Mouse (Mus musculus) G1E (cell line): ENCODE results near the gene Unc13d. TPM values are rescaled to one million over a fixed set of nuclear protein-coding genes. Genes with fewer than 3 reads are reported as not detected.

ENCODE experiments used
- ATAC-seq: 2 replicates; pipeline ENCODE4 v1.8.0; 2016; ENCODE audit warnings: mild to moderate bottlenecking; ENCODE audit not compliant: insufficient number of reproducible peaks, poor library complexity, low FRiP score, severe bottlenecking; ENCODE audit errors: extremely low read depth
- DNase-seq: peaks from one replicate; pipeline ENCODE4 v3.0.0; 2012; ENCODE audit warnings: low spot score
- H3K27me3 ChIP-seq: 2 replicates; pipeline ENCODE4 v1.6.1; 2012; ENCODE audit warnings: mild to moderate bottlenecking, low read length, inconsistent platforms; ENCODE audit not compliant: insufficient read depth
- H3K36me3 ChIP-seq: replicated peaks from 2 replicates; pipeline ENCODE3; 2012; ENCODE audit warnings: mild to moderate bottlenecking, inconsistent platforms
- H3K4me1 ChIP-seq: 2 replicates; pipeline ENCODE4 v1.6.1; 2012; ENCODE audit warnings: low read depth, low read length, inconsistent platforms, mixed read lengths; ENCODE audit not compliant: insufficient read depth
- H3K4me3 ChIP-seq: 2 replicates; pipeline ENCODE4 v1.5.1; 2012; ENCODE audit warnings: low read depth, mild to moderate bottlenecking, inconsistent platforms, low read length, moderate library complexity, mixed read lengths
- H3K9me3 ChIP-seq: replicated peaks from 2 replicates; pipeline ENCODE4 v1.6.1; 2012; ENCODE audit warnings: inconsistent platforms
- CTCF ChIP-seq: IDR thresholded peaks from 2 replicates; pipeline ENCODE4 v1.5.1; 2012; ENCODE audit warnings: low read depth, low read length, inconsistent platforms, mixed read lengths
- GATA1 ChIP-seq: IDR thresholded peaks from 2 replicates; pipeline ENCODE4 v1.6.1; 2012; ENCODE audit warnings: borderline replicate concordance, low read length, inconsistent platforms, mixed read lengths
- GATA2 ChIP-seq: IDR thresholded peaks from 2 replicates; pipeline ENCODE4 v1.6.1; 2012; ENCODE audit warnings: low read depth, low read length, inconsistent platforms, borderline replicate concordance
- POLR2AphosphoS5 ChIP-seq: IDR thresholded peaks from 2 replicates; pipeline ENCODE4 v1.6.1; 2012; ENCODE audit warnings: low read depth, low read length, inconsistent platforms; ENCODE audit not compliant: insufficient replicate concordance
- TAL1 ChIP-seq: conservative IDR thresholded peaks from 2 replicates; pipeline ENCODE4 v1.6.1; 2012; ENCODE audit warnings: low read depth, low read length, inconsistent platforms, mixed read lengths
- polyA plus RNA-seq: library from polyadenylated mRNA; stranded (reverse); fragments of >175 nt; gene quantifications from 2 replicates; pipeline ENCODE4 v1.2.3, GENCODE M21; 2012
- total RNA-seq, 2 experiments: library from RNA; stranded (forward) in 1 of 2; stranded (reverse) in 1 of 2; fragments of 200-1000 nt in 1 of 2; fragments of >200 nt in 1 of 2; fragmentation: Nextera tagmentation in 1 of 2; gene quantifications; 2 replicates each; pipeline ENCODE4 v1.2.3; 2014 to 2017

Gene Unc13d
- total and polyA plus RNA-seq, 3 experiments = 26.1 to 126 (median 63.5) TPM

DNA sequence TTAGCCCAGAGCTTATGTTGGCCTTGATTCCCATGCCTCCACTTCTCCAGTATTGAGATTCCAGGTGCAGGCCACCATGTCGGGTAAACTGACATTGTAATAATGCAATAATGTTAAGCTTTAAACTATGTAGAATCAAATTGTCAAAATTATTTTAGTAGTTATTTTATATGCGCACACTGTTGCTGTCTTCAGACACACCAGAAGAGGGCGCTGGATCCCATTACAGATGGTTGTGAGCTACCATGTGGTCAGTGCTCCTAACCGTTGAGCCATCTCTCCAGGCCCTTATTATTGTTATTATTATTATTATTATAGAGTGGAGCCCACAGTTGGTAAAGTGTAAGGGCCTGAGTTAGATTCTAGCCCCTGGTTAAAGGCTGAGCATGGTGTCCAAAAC lies 33.3 kb upstream of the Unc13d start:
- no peak for TF ChIP-seq GATA1
- peaks cover 55% of the 10 kb centered on the region for H3K27me3 ChIP-seq
- H3K9me3 ChIP-seq = peaks cover 29% of the 10 kb centered on the region
- no peak overlapping the region for H3K4me3 ChIP-seq
- ATAC-seq (no peak), DNase-seq (no peak)
- peaks cover 19% of the 10 kb centered on the region for H3K4me1 ChIP-seq
- no peaks in the 10 kb centered on the region for H3K36me3 ChIP-seq

DNA sequence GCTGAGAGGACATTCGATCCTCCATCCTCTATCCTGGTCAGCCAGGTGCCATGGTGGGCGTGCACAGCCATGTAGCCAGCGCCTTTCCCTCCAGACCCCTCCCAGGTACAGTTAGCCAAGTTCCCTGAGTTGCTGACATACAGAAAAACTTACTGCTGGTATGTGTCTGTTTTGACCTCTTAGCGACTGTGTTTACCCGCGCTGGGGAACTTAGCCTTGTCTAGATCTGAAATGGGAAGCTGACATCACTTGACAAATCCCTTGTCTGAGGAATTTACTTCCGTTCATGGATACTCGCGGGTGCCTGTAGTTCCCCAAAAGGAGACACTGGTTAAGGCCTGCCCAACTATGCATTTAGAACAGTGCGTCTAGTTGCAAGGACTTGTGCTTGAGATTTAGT lies 32.8 kb upstream of the Unc13d start:
- DNase-seq (no peak), ATAC-seq (no peak)
- H3K4me3 ChIP-seq = no peak overlapping the region
- peaks cover 57% of the 10 kb centered on the region for H3K27me3 ChIP-seq
- H3K9me3 ChIP-seq = peaks cover 29% of the 10 kb centered on the region
- peaks cover 24% of the 10 kb centered on the region for H3K4me1 ChIP-seq
- no peak for TF ChIP-seq POLR2AphosphoS5
- no peak for TF ChIP-seq GATA2
- TF ChIP-seq CTCF = no peak
- TF ChIP-seq GATA1 = no peak
- no peak for TF ChIP-seq TAL1
- H3K36me3 ChIP-seq = no peaks in the 10 kb centered on the region

DNA sequence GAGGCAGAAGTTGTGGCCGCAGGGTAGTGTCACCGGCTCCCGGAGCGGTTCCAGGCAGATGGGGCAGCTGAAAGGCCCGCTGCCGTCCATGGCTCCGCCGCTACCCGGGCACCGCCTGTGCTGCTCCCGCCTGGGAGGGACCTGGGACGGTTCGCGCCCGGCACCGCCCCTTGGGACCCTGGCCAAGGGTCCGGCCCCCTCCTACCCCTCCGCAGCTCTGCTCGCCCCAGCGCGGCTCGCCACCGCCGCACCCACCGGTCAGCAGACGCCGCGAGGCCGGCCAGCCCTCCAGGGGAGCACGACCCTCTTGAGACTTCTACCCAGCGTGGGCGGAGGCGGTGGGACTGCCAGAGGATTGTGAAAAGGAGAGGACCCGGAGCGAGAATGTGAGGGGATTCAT lies 32.4 kb upstream of the Unc13d start:
- Histone ChIP-seq H3K4me3 (no peak overlapping the region; the same call in 1 of the 2 replicates), H3K4me1 (peaks cover 28% of the 10 kb centered on the region), H3K36me3 (no peaks in the 10 kb centered on the region), H3K27me3 (peaks cover 57% of the 10 kb centered on the region), H3K9me3 (peaks cover 29% of the 10 kb centered on the region)
- ATAC-seq (no peak), DNase-seq (no peak)
- no peak for TF ChIP-seq POLR2AphosphoS5

DNA sequence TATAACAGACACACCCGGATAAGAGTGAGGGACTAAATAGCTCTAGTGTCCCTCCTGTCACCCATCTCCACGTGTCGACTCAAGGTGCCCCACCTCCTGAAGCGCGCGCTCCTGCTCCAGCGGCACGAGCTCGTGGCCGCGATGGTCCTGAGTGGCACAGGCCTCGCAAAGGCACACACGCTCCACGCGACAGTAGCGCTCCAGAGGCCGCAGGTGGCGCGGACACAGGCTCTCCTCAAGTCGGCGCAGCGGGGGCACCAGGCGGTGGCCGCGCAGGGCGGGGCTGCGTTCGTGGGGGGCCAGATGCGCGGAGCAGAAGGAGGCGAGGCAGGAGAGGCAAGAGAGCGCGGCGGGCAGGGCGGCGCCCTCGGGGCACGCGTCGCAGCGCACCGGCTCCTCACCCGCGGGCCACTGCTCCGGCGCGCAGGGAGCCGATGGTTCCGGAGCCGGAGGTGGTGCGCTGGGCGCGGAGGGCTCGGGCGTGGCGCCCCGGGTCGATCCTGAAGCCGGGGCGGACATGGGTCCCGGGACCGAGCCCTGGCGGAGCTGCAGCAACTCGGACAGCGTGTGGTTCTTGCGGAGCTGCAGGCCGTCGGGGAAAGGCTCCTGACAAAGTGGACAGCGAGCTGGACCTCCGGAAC lies 31.8 kb upstream of the Unc13d start:
- ATAC-seq = no peak
- Histone ChIP-seq H3K27me3 (peaks cover 57% of the 10 kb centered on the region), H3K4me1 (peaks cover 34% of the 10 kb centered on the region), H3K9me3 (peaks cover 29% of the 10 kb centered on the region), H3K36me3 (no peaks in the 10 kb centered on the region), H3K4me3 (peak overlapping the region; percentile 15; the same call in 1 of the 2 replicates)
- no peak for TF ChIP-seq TAL1
- no peak for TF ChIP-seq GATA1
- no peak for TF ChIP-seq CTCF
- no peak for TF ChIP-seq GATA2
- DNase-seq = no peak

DNA sequence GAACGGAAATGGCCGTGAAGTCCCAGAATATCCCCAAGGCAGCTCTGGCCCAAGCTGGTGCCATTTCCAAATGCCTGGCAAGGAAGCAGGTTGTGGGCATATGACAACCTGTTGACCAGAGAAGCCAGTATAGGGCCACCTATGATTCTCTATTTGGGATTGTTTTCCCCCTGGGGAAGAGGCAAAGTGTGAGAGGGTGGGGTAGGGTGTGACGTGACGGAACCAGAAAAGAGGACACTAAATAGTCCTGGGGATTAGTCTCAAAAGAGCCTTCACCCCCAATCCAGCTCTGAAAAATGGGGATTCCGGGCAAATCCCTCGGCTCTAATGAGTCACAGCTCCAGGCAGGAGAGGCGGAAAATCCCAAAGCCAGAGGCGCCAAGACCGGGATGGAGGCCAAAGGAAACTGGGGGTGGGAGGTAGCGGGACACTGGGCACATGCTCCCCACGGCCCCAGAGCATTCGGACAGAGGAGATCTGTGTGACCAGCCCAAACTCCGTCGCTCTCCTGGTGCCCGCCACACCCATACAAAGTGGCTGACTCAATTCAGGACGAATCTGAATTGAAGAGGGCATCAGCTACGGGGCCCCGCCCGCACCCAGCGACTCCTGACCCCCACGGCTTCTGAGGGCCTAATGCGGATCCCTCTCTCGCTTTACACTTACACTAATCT lies 30.8 kb upstream of the Unc13d start:
- no peak for DNase-seq
- H3K4me1 ChIP-seq = peaks cover 40% of the 10 kb centered on the region
- TF ChIP-seq POLR2AphosphoS5 (no peak), TAL1 (no peak), CTCF (no peak), GATA2 (no peak), GATA1 (no peak)
- peaks cover 29% of the 10 kb centered on the region for H3K9me3 ChIP-seq
- H3K4me3 ChIP-seq = no peak overlapping the region
- no peaks in the 10 kb centered on the region for H3K36me3 ChIP-seq
- no peak for ATAC-seq
- H3K27me3 ChIP-seq = peaks cover 51% of the 10 kb centered on the region

DNA sequence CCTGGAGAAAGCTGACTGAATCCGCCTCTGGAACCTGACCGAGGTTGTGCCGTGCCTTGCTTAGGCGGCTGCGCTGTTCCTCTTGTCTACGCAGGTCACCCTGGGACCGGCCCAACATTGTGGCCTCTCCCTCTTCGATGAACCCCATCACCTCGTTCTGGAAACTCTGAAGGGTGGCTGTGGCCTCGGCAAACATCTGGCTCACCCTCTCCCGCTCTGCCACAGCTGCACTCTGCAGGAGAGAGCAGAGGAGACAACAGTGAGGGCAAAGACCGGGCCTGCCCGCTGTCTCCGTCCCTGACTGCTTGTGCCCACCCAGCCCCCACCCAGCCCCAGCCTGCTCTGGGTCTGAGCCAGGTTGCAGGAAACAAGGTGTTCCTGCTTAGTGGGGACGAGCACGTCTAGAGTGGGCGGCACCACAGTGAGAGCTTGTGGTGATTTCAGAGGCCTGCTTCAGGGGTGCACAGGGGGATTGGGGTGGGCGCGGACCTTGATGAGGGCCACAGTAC lies 30.1 kb upstream of the Unc13d start:
- Histone ChIP-seq H3K4me3 (no peak overlapping the region), H3K27me3 (peaks cover 47% of the 10 kb centered on the region), H3K36me3 (no peaks in the 10 kb centered on the region), H3K9me3 (peaks cover 29% of the 10 kb centered on the region), H3K4me1 (peaks cover 47% of the 10 kb centered on the region)
- TF ChIP-seq POLR2AphosphoS5 (no peak), GATA1 (no peak), TAL1 (no peak), CTCF (no peak), GATA2 (no peak)
- DNase-seq (no peak), ATAC-seq (no peak)
